Mouse (Mus musculus): Measurements from ENCODE around the gene Sema4g.
"Not testable (repeated sequence)": the region's sequence is repeated elsewhere in the genome, so short reads cannot be mapped to it uniquely, and the experiment has no call there.

Sema4g gene

DNA sequence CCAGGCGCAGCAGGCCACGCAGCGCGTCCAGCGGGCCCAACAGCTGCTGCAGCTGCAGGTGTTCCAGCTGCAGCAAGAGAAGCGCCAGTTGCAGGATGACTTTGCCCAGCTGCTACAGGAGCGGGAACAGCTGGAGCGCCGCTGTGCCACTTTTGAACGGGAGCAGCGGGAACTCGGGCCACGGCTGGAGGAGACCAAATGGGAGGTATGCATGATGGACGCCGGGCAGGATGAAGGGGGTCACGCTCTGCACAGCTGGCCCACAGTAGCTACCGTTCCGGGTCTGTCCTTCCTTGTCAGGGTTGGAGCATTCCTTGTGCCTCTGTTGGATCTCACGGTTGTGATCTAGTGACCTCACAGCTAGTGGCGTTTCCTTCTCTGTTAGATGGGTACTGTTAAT is 35.9 kb downstream of the Sema4g start:
- DNase-seq (ENCODE audit: low read depth, low spot score), result no peak

DNA sequence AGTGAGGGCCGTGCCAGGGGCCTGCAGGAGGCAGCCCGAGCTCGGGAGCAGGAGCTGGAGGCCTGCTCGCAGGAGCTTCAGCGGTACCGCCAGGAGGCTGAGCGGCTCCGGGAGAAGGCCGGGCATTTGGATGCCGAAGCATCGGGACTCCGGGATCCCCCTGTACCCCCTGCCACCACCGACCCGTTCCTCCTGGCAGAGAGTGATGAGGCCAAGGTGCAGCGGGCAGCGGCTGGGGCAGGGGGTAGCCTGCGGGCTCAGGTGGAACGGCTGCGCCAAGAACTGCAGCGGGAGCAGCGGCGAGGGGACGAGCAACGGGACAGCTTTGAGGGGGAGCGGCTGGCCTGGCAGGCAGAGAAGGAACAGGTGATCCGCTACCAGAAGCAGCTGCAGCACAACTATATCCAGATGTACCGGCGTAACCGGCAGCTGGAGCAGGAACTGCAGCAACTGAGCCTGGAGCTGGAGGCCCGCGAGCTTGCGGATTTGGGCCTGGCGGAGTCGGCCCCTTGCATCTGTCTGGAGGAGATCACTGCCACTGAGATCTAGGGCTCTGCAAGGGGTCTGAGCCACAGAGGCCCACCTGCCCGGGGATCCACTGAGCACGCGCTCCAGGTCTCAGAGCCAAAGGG is 37.2 kb downstream of the Sema4g start:
- DNase-seq (ENCODE audit: low read depth, low spot score), result no peak

DNA sequence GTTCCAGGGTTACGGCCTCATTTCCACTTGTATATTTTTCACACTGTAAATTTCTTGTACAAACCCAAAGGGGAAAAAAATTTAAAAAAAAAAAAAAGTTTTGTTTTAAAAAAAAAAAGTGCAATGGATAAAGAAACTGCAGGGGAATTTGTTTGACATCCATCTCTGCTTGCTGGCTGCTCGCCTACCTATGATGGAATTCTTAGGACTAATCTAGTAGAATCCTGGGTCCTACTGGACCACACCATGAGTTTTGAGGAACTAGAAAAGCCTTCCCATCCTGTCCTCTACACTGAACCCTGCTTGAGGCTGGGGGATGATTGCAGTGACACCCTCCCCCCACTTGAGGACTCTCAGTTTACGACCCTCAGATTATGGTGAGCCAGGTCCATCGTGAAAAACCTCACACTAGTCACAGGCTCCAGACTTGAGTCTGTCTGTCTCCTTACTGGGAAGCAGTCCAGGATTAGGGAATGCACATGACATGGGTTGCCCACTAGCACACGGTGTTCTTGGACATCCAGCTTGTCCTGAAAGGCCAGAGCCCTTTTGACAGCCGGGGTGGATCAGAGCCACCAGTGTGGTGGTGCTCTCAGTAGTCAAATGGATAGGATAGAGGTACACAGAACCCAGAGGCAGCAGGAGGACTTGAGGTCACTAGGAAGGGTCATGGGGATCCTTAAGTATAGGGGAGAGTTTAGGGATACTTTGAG is 38.2 kb downstream of the Sema4g start:
- no peak for DNase-seq (ENCODE audit: low read depth, low spot score)

DNA sequence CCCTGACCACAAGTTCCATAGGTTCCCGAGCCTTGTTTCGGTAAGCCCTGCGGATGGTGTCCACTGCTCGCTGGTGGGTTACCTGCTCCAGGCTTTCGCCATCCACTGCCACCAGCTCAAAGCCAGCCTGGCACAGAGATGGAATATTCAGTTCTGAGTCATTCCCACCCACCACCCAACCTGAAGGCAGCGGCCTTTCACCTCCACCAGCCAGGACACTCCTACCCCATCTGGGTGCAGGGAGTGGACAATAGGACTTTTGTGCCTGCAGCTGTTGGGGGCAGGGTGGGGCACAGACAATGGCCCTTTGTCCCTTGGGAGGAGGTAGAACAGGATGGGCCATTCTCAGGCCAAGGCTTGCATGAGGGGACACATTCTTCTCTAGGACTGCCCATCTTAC is 38.9 kb downstream of the Sema4g start:
- no peak for DNase-seq (ENCODE audit: low read depth, low spot score)

DNA sequence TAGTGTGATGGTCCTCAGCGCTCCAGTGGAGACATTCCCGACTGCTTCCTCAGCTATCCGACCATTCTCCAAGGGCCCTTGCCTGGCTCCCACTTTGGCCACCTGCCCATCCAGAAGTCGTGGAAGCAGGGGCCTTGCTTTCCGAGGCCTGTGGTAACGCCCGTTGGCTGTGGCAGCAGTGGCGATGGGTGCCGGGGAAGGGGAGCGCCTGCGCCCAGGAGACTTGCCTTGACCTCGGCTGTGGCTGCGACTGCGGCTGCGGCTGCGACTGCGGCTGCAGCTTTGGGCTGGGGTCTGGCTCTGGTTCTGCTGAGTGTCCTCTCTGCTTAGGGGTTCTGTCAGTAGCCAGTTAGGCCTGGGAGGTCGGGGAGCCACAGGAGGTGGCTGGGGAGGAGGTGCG is 39.8 kb downstream of the Sema4g start:
- DNase-seq (ENCODE audit: low read depth, low spot score), result no peak

DNA sequence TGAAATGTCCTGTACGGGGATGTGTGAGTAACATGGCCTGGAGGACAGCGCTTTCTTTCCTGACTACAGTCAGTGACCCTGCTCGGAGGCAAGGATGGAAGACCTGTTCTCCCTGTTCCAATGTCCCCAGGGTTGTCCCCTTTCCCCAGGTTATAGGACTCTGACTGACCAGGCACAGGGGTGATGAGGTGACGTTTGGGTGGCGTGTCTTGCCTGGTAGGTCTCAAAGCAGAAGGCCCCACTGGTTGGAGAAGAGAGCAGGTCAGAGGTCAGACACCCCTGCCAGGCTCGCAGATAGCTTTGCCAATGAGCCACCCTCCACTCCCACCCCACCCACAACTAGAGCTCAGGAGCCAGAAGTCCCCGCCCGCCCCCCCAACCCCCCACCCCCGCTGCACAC is 40.7 kb downstream of the Sema4g start:
- DNase-seq (ENCODE audit: low read depth, low spot score), result no peak

DNA sequence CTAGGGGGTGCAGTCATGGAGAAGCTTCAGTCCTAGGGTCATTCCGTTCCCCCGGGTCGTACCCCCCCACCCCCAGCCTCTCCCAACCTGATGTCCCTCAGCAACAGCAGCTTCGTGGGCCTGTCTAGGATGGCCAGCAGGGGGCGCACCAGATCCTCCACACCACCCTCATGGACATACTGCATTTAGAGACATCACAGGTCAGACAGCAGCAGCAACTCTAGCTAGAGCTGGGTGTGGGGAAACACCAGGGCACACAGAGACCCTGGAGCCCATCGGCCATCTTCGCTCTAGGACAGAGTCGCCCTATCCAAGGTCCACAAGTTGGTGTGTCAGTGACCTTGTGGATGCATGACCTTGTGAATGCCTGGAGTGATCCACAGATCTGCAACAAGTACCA is 41.2 kb downstream of the Sema4g start:
- no peak for DNase-seq (ENCODE audit: low read depth, low spot score)

DNA sequence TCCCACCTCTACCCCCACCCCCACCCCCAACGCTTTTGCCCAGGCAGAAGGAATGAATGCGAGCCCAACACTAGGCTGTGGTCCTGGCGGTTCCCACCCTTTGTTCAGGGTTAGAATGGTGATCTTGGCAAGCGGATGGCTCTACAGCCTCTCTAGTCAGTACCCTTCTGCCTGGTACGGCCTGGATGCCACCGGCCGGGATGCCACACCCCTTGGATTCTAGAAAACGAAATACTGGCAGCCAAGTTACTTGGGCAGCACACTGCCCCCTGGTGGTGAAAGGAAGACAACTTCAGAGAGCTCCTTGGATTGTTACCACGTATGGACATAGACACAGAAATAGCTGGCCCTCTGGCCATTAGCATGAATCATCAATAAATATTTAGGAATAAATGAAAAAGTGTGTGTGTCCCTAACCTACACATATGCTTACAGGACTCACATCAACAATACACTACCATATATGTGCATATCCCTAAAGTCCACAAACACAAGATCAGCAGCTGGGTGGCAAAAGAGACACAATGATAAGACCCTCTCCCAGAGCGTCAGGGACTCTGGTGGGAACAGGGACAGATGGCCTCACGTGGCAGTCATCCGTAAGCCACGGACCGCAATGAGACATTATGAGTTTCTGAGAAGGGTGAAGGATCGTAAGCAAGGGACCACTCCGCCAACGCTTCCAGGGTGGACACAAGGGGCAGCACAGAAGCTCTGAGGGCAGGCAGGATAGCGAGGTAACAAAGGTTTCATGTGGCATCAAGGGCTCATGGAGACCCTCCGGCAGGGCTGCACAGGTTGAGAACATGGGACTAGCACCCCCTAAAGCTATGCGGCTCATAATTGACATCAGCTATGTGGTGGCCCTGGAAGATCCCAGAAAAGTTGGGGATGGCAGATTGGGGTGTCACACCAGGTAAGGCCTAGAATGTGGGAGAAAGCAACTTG is 42.1 kb downstream of the Sema4g start:
- peak; percentile 82 for DNase-seq (ENCODE audit: low read depth, low spot score)

DNA sequence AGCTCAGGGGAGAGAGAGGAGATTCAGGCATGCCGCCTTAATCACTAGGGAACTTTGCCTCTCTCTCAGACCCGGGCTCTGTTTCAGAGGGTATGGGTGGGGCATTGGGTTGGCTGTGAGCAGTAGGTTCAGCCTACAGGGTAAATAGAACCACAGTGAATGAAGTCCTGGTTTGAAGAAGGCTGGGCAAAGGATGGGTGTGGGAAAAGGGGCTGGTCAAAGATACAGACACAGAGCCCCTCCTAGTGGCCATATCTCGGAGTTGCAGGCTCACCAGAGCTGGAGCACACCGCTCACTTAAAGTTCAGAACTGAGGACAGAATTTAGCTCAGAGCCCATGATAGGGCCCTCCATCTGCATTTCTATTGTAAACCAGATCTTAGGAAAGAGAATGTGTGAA is 42.9 kb downstream of the Sema4g start:
- peak; percentile 62 for DNase-seq (ENCODE audit: low read depth, low spot score)

DNA sequence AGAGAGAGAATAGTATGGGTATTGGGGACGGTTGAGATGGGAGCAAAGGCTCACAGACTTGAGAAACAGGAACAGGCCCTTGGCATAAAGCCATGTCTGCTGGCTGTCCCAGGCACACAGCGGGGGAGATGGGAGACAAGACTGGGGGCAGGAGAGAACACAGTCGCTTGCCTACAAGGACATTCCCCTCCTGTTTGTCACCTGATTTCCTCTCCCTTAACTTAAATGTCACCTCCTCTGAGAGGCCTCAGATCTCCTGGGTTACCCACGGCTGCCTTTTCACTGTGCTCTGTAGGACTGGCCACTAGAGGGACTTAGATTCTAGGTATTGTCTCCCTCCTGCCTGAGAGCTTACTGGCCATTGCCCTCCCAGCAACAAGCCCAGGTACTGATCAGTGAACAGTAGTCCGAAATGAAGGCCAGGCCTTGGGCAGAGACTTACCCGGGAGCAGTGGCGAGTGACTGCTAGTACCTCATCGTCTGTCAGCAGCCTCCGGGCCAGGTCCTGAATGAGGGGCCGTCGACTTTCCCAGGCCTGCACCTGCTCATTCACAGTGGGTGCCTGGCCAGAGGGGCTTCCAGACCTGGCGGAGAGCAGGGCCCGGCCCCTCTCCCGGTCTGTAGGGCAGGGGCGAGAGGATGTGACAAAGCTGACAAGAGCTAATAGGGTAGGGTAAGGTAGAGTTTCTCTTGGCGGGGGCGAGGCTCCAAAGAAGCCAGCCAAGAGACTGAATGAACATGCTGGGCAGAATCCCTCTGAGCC is 43.9 kb downstream of the Sema4g start:
- DNase-seq (ENCODE audit: low read depth, low spot score), result no peak

DNA sequence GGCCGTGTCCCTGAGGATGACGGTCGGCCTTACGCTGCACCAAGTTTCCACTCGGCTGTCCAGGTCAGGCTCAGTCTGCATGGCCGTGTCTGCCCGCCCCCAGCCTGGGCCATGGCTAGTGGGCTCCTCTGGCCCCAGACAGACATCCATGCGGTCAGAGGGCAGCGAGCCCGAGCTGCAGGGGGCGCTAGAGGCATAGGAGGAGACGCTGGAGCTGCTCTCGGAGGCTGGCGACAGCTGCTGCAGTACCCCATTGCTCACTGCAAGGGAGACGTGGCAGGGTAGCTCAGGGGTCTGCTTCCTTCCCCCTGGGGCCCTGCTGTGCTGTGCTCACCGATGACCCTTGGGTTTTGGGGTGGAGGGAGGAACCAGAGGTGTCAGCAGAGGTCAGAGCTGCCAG is 48.0 kb downstream of the Sema4g start:
- DNase-seq (ENCODE audit: low read depth, low spot score), result no peak

DNA sequence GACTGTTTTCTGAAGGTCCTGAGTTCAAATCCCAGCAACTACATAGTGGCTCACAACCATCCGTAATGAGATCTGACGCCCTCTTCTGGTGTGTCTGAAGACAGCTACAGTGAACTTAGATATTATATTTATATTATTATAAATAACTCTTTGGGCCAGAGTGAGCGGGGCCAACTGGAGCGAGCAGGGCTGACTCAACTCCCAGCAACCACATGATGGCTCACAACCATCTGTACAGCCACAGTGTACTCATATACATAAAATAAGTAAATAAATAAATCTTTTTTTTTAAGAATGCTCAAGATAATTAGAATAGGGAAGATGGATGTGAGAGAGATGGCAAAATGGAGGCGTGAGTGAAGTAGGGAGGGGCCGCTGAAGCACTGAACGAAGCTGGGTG is 49.3 kb downstream of the Sema4g start:
- not testable (repeated sequence) for DNase-seq (ENCODE audit: low read depth, low spot score)

DNA sequence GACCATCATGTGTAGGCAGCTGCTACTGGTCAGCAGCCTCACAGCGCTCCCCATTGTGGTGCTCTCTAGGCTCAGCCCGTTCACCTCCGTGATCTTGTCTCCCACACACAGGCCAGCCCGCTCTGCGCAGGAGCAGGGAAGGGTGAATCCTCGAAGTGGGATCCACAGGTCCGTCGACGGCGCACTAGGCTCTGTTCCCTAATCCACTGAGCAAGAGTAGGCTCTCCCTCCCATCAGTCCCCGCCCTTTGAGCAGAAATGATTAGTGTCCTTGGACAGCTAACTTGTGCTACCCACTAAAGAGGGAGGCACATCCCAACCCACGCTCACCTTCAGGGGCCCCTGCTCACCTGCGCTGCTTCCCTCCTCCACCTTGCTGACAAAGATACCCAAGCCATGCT is 51.3 kb downstream of the Sema4g start:
- DNase-seq (ENCODE audit: low read depth, low spot score), result no peak

DNA sequence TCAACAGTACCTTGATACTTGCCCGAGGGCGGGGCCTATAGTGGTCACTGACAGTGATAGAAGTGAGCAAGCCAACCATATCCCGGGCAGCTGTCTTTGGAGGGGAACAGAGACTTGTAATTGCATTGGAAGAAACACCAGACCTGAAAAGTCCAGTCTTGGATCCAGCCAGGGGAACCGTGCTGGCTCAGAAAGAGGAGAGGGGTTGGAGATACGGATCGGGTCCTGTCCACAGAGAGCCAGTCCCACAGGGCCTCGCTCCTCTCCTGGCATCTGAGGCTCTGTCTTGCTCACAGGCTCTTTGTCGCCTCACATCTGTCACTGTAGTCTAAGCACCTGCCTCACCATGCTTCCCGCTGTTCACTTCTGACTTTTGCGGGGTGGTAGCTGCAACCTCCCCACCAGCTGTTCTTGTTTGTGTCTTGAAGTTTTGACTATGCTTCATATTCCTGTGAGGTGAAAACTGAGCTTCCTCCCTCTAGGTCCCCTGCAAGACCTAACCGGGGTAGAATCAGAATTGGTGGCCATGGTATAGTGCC is 55.6 kb downstream of the Sema4g start:
- DNase-seq (ENCODE audit: low read depth, low spot score), result no peak

DNA sequence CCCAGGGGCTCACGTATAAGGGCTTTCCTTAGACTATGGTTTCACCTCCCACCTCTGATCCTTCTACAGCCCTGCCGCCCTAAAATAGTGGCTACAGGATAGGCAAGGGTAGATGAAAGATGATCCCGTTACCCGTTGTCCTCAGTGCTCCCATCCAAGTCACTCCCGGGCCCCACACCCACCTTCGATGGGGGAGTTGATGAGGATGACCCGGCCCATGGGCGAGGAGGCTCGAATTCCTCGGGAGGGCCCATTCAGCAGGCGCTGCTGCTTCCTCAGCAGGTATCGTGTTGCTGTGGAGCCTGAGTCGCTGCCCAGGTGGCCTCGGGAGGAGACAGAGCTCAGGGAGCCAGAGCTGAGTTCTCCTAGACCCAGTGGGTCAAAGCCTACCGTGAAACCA is 56.3 kb downstream of the Sema4g start:
- no peak for DNase-seq (ENCODE audit: low read depth, low spot score)

DNA sequence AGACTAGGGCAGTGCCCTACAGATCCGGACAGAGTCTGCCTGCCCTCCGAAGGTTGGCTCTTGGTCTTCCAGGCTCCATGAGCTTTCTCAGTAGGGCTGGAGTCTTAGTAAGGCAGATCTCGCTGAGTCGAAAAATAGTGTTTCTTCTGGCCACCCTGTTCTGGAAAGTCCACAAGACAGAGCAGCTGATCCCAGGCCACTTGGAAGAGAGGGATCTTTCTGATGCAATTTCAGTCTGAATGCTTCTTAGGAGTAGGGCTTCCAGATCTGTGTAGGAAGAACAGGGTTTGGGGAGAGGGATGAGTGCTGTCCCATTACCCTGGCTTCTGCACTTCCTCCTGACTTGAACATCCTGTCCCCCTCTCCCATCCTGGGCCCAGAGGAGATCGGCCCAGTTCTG is 56.8 kb downstream of the Sema4g start, which contains the start of gene Pdzd7:
Gene Pdzd7 (minus strand): TSS at position 67 of the 400 bp plus-strand sequence.
- no peak for DNase-seq (ENCODE audit: low read depth, low spot score)

DNA sequence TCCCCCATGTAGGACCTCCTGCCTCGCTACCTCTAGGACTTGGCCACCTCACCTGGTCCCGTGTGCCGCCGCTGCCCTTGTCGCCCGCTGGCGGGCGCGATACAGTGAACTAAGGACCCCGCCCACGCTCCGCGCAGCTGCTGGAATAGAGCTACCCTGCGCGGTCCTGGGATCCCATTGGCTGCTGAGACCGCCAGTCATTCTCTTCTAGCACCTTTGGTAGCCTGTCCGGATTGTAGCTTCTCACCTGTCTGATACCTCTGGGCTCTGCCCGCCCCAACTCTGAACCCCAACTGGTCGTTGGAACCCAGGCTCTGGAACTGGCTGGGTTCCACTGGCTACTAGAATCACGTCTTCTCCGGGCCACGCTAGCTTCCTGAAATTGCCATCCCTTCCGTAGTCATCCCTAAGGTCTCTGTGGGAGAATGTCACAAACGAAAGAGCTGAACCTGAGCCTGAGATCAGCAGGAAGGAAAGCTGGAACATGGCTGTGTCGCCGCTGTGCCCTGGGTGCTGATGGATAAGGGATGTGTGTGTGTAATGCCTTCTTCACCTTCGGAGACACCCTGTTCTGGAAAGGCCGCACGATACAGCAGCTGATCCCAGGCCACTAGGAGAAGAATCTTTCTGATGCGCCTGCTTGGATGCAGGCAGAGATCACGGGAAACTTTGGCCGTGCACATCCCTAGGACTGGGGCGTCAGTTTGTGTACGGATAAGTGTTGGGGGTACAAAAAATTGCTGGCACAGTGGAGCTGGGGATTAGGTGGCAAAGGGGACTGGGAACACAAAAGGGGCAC is 57.8 kb downstream of the Sema4g start:
- no peak for DNase-seq (ENCODE audit: low read depth, low spot score)

DNA sequence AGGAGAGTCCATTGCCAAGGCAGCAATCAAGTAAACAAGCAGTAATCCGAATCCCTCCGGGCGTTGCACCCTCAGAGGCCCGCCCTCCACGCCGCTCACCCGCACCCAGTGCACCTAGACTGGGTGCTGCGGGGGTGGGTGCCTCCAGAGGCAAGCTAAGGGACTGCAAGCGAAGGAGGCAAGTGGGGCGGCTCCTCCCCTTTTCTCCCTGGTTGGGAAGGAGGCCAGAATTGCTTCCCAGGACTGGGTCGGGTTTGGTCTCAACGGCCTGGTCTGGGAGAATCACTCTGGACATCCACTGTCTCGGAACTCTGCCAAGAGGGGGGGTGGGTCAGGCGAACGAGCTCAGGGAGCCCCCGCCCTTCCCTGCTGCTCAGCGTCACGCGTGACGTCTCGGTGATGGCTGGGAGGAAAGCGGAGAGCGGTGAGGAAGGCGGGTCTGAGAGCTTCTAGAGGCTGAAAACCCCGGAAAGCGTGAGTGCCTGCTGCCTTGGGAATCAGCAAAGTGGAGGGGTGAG is 58.6 kb downstream of the Sema4g start, which contains the start of gene Sfxn3:
Gene Sfxn3 (plus strand): TSS at position 87 of the 518 bp plus-strand sequence.
- DNase-seq (ENCODE audit: low read depth, low spot score), result no peak

DNA sequence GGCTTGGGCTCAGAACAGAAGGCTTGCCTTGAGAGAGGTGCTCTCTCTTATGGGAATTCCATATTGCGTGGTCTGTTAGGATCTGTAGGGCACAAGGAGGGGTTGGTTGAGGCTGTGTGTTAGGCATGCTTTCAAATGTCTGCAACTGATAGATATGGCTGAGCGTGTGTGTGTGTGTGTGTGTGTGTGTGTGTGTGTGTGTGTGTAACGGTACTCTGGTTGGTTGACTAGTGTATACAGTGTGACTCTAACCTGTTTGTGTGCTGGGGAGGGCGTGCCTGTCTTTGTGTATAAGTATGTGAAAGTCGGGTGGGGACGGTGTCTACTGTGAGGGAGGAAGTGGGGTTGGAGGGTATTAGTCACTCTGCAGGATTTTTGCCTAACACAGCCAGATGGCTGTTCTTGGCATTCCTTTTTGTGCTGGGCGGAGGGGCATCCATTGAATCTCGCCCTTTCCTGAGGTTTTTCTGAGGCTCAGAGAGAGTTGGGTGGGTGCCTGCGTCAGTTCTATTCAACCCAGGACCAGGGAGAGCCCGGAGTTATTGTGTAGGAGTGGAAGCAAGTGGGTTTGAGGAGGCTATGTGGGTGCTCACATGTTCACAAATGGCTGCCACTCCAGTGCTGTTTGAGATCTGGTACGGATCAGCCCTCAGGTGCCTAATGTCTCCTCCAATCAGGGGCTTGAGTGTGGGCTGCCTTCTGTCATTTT is 59.2 kb downstream of the Sema4g start:
- DNase-seq (ENCODE audit: low read depth, low spot score), result no peak
